Mouse (Mus musculus) olfactory bulb, adult 2 months (tissue): Measurements from ENCODE around the gene Stoml1. TPM values are rescaled to one million over a fixed set of nuclear protein-coding genes. Genes with fewer than 3 reads are reported as not detected.

Experiments used
- H3K27ac ChIP-seq: fragments of 200-500 bp; 2 replicates; pipeline ENCODE4 v1.5.1; 2012; ENCODE audit warnings: low read depth, low read length; ENCODE audit not compliant: insufficient read depth
- H3K4me1 ChIP-seq: fragments of 200-500 bp; 2 replicates; pipeline ENCODE4 v1.6.1; 2012; ENCODE audit warnings: low read length; ENCODE audit not compliant: control insufficient read depth, insufficient read depth
- H3K4me3 ChIP-seq: fragments of 200-500 bp; 2 replicates; pipeline ENCODE4 v1.5.1; 2012; ENCODE audit warnings: mild to moderate bottlenecking, low read depth, low read length, moderate library complexity; ENCODE audit not compliant: insufficient read depth
- CTCF ChIP-seq: fragments of 200-500 bp; IDR thresholded peaks from 2 replicates; pipeline ENCODE4 v1.5.1; 2012; ENCODE audit warnings: low read depth, mild to moderate bottlenecking, low read length, moderate library complexity; ENCODE audit not compliant: insufficient read depth
- POLR2A ChIP-seq: fragments of 200-500 bp; IDR thresholded peaks from 2 replicates; pipeline ENCODE4 v1.6.1; 2012; ENCODE audit warnings: mild to moderate bottlenecking, low read depth, low read length, moderate library complexity; ENCODE audit not compliant: insufficient read depth
- WGBS: fragments of 180-500 bp; shearing (Covaris S2); methylation state at CpG from one replicate; pipeline ENCODE4 v1.1.7; 2018; 5-methylcytosine and 5-hydroxymethylcytosine counted together
- polyA plus RNA-seq: library from polyadenylated mRNA; stranded (reverse); fragments of >200 nt; gene quantifications from 2 replicates; pipeline ENCODE4 v1.2.4, GENCODE M21; 2012; ENCODE audit warnings: low replicate concordance; ENCODE audit not compliant: missing spikeins, insufficient read depth, insufficient read length

Gene Stoml1
- polyA plus RNA-seq, 1 experiment, result not detected

GRCm38 (mm10) chr9:58289901-58290300, 36.9 kb downstream of the Stoml1 start:
- TF ChIP-seq POLR2A (no peak), CTCF (no peak)
- Histone ChIP-seq H3K27ac (no peak overlapping the region), H3K4me3 (no peak overlapping the region), H3K4me1 (no peaks in the 10 kb centered on the region)
- 82% methylated on average over 2 of the region's 2 CpGs for WGBS

GRCm38 (mm10) chr9:58294527-58294926, 41.6 kb downstream of the Stoml1 start:
- 54% methylated on average over 7 of the region's 7 CpGs for WGBS
- no peak overlapping the region for H3K4me3 ChIP-seq
- TF ChIP-seq CTCF (no peak), POLR2A (no peak)
- H3K27ac ChIP-seq, result no peak overlapping the region
- no peaks in the 10 kb centered on the region; the same call in 1 of the 2 replicates for H3K4me1 ChIP-seq

- no peak overlapping the region for H3K27ac ChIP-seq
- no peak overlapping the region for H3K4me3 ChIP-seq
- H3K4me1 ChIP-seq, result no peaks in the 10 kb centered on the region; the same call in 1 of the 2 replicates
- 96% methylated on average over 3 of the region's 3 CpGs for WGBS
- no peak for TF ChIP-seq CTCF
- no peak for TF ChIP-seq POLR2A
Measured at GRCm38 (mm10) chr9:58295345-58295744, 42.4 kb downstream of the Stoml1 start.

GRCm38 (mm10) chr9:58295766-58296361, 42.9 kb downstream of the Stoml1 start:
- H3K4me3 ChIP-seq, result no peak overlapping the region
- H3K27ac ChIP-seq, result no peak overlapping the region
- TF ChIP-seq CTCF (no peak), POLR2A (no peak)
- 45% methylated on average over 9 of the region's 9 CpGs for WGBS
- H3K4me1 ChIP-seq, result no peaks in the 10 kb centered on the region; the same call in 1 of the 2 replicates

- TF ChIP-seq POLR2A (no peak), CTCF (no peak)
- Histone ChIP-seq H3K4me1 (no peaks in the 10 kb centered on the region; the same call in 1 of the 2 replicates), H3K27ac (no peak overlapping the region), H3K4me3 (no peak overlapping the region)
- WGBS, result 89% methylated on average over 6 of the region's 6 CpGs
Measured at GRCm38 (mm10) chr9:58297065-58297464, 44.1 kb downstream of the Stoml1 start.

GRCm38 (mm10) chr9:58297961-58298477, 45.1 kb downstream of the Stoml1 start:
- 66% methylated on average over 4 of the region's 4 CpGs for WGBS
- no peak overlapping the region for H3K27ac ChIP-seq
- TF ChIP-seq POLR2A, result no peak
- TF ChIP-seq CTCF, result no peak

GRCm38 (mm10) chr9:58299356-58299799, 46.4 kb downstream of the Stoml1 start:
- TF ChIP-seq POLR2A, result no peak
- no peak; the same call in 1 of the 2 replicates for TF ChIP-seq CTCF
- H3K4me1 ChIP-seq, result no peaks in the 10 kb centered on the region; the same call in 1 of the 2 replicates
- WGBS, result 81% methylated on average over 2 of the region's 2 CpGs
- no peak overlapping the region for H3K27ac ChIP-seq
- H3K4me3 ChIP-seq, result no peak overlapping the region

More at GRCm38 (mm10) chr9:58297961-58298477, 45.1 kb downstream of the Stoml1 start:
- H3K4me3 ChIP-seq, result no peak overlapping the region
- no peaks in the 10 kb centered on the region; the same call in 1 of the 2 replicates for H3K4me1 ChIP-seq

GRCm38 (mm10) chr9:58303115-58303514, 50.2 kb downstream of the Stoml1 start:
- Histone ChIP-seq H3K4me3 (no peak overlapping the region), H3K27ac (no peak overlapping the region), H3K4me1 (peaks cover 9% of the 10 kb centered on the region)
- no peak for TF ChIP-seq CTCF
- no peak for TF ChIP-seq POLR2A
- WGBS, result 70% methylated on average over 5 of the region's 5 CpGs

GRCm38 (mm10) chr9:58303599-58304271, 50.8 kb downstream of the Stoml1 start:
- H3K4me1 ChIP-seq, result peaks cover 15% of the 10 kb centered on the region
- WGBS, result 63% methylated on average over 8 of the region's 8 CpGs
- H3K4me3 ChIP-seq, result no peak overlapping the region
- TF ChIP-seq POLR2A (no peak), CTCF (no peak)
- H3K27ac ChIP-seq, result no peak overlapping the region

- no peak for TF ChIP-seq CTCF
- TF ChIP-seq POLR2A, result no peak
- H3K4me1 ChIP-seq, result peaks cover 21% of the 10 kb centered on the region
- 61% methylated on average over 6 of the region's 6 CpGs for WGBS
- H3K27ac ChIP-seq, result no peak overlapping the region
- H3K4me3 ChIP-seq, result no peak overlapping the region
Measured at GRCm38 (mm10) chr9:58305686-58306085, 52.7 kb downstream of the Stoml1 start.
